Mouse (Mus musculus) kidney, adult 2 months (tissue): ENCODE results near the gene Vamp5.

Source experiments
- CTCF ChIP-seq: fragments of 200-500 bp; conservative IDR thresholded peaks from 2 replicates; pipeline ENCODE4 v1.5.1; 2011; ENCODE audit warnings: low read depth, mild to moderate bottlenecking, control low read depth, low read length, moderate library complexity, mixed read lengths; ENCODE audit not compliant: insufficient read depth, insufficient read length
- POLR2A ChIP-seq: fragments of 200-500 bp; IDR thresholded peaks from one replicate; pipeline ENCODE4 v1.6.1; 2011; ENCODE audit warnings: low read depth, low read length, control low read depth

GRCm38 (mm10) chr6:72374820-72375563, 5.3 kb downstream of the Vamp5 start:
- TF ChIP-seq CTCF (no peak), POLR2A (no peak)
